Mouse (Mus musculus) retina, postnatal 7 days (tissue): ENCODE data around the gene Slco3a1.
A peak's percentile ranks its signal among the peaks of the same experiment; 100 is the strongest.
"Not testable (repeated sequence)": the region's sequence is repeated elsewhere in the genome, so short reads cannot be mapped to it uniquely, and the experiment has no call there.

ENCODE experiments used
- DNase-seq: peaks from one replicate; pipeline ENCODE4 v3.0.0-alpha.2; 2012; ENCODE audit warnings: low read depth, low spot score

The Slco3a1 gene

DNA sequence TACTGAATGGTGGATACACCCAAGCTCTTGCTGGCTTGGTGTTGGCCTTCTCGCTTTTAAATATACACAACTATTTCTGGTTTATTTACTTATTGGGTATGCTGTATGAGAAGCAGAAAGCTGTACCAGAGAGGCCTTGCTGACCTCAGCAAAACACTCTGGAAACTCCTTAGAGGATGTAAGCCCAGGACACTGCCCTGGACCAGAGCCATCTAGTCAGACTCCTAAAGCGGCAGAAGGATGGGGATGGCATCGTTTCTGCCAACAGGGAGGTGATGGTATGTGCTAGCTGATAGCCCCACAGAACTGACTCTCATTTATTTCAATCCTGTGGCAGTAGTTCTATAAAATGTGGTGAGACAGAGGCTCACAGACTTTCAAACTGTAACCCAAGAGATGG is 125.3 kb downstream of the Slco3a1 start:
- no peak for DNase-seq

DNA sequence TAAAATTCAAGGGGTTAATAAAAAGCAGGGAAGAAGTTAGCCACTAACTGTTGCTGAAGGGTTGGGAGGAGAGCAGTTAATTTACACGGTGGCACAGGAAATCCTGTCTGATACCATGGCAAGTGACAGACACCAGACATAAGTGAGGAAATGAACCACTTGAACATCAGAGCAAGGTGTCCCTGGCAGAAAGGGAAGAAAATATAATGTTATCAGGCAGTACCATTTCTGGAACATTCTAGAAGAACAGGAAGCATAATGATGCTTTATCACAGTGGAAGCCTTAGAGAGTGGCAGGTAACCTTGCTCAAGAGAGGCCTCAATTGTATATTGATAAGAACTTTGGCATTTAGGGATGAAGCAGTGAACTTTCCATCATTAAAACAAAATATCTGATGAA is 127.4 kb downstream of the Slco3a1 start:
- no peak for DNase-seq

DNA sequence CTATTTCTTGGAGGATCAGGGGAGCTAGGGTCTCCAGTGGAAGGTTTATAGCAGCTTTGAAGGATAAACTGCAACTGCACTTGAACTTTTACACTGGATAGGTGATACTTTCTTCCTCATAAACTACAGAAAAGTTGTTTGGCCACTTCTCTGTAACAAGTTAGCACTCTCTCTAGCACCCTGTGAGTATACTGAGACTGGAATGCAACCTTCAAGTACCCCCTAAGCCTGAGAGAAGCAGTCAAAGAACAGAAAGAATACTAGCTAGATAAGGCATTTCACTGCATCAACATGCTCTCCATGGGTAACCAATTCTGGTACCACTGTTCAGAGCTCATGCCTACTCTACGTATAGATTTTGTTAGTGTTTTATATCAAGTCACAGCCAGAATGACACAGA is 128.6 kb downstream of the Slco3a1 start:
- DNase-seq, result no peak

DNA sequence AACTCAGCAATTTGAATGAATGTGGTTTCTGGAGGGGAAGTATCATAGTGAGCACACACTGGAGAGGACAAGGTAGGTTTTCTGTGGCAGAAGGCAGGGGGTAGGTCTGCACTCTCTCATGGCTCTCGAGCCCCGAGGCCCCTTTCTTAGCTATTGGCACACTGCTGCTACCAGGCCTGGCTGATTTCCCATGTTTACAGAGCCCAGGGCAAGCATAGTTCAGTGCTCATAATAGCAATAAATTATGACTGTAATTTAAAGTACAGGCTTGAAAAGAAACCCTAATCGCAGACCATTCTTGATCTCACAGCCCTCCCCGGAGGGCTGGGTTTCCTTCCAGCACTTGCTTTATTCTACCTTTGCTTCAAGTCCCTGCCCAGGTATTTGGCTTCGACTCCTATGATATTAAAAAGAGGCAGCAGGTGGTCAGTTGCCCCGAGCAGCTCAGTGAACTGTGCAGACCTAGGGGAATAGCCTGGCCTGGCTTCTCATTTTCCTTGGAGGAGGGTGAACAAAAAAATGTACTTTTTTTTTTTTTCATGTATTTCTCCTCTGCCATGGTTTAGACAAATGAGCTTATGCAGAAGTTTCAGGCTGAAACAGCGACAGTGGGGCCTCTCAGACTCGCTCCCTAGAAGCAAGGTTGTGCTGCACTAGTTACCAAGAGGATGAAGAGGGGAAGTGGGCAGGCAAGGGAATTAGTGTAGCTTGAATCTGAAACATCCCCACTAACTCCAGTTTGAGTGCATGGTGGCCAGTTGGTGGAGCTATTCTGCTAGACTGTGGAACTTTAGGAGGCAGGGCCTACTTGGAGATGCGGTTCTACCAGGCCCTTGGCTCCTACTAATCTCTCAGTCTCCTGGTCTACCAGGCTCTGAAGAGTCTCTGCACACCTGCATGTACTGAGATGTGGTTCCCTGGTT is 130.4 kb downstream of the Slco3a1 start:
- no peak for DNase-seq

DNA sequence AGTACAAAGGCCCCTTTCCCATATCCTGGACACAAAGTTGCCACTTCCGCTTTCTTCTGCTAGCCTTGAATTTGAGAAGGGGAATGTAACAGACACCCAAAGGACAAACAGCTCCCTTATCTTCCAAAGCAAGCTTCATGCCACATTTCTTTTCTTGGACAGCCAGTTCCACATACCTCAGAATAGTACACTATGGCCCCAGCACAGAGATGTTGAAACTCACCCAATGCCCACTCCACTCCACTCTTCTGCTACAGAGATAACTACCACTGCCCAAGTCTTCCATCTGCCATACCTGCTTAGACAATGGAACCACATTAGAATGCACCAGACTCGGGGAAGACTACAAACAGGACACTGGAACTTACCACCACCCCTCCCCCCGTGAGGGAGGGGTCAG is 131.3 kb downstream of the Slco3a1 start:
- no peak for DNase-seq

DNA sequence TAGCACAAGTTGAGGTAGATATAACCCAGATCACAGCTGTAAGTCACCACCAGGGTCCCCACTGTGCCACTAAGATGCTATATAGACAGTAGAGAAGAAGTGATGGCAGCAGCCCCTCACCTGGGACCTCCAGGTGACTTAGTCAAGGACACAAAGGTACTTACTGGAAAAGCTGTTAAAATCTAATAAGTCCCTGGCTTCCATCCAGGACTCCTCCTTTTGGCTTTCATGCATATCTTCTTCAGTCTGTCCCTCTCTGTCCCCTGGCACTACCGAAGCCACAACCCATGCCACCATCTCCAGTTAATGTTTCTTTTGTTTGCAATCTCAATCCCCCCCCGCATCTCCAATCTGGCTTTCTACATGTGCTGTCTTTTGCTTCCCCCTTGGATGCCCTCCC is 131.8 kb downstream of the Slco3a1 start:
- DNase-seq, result no peak

DNA sequence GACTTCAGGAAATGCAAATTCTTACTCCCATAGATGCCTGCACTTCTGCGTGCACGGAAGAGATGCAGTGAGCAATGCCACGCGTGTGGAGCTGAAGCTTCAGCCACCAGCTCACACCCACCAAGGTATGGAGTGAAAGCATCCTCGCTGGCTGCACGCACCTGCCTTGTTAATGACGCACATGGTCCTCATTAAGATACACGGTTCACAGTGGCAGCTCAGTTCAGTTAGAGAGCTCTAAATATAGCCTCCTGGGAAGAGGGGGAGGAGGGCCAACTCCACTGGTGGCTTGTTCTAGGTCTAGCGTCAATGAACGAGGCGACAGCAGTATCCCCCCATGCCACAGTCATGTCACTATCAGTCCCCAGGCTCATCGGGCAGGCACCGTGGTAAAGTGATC is 132.6 kb downstream of the Slco3a1 start:
- no peak for DNase-seq

DNA sequence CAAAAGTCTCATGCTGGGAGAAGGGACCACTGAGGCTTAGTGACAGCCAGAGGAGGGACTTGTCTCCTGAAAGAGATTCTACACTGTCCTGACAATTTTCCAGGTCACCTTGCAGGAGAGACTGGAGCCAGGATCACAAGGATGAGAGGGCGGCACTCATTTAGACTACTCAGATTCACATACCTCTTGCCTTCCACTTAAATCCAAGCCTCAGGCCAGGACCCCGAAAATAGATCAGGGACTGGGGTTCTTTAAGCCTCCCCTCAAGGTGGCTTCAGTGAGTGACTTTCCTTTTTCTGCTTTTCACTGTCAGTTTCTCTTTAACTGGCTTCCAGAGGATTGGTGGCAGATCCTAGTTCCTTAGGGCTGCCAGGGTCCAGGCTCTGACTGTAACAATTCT is 133.0 kb downstream of the Slco3a1 start:
- DNase-seq, result no peak

DNA sequence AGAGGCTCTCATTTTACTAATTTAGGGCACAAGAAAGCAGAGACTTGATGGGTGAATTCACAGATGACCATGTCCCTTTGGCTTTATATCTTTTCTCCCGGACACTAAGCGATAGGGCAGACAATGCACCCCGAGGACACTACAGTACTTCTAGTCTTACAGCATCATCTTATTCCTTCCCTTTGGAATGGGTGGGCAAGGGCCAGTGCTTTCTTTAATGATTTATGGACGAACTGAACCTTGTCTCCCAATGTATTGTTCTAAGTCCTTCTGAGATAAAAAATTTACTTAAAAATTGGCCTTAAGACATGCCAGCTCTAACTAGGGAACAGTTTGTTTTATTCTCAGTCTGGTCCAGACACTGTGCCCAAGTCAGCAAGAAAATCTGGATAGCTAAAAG is 134.9 kb downstream of the Slco3a1 start:
- DNase-seq, result no peak

DNA sequence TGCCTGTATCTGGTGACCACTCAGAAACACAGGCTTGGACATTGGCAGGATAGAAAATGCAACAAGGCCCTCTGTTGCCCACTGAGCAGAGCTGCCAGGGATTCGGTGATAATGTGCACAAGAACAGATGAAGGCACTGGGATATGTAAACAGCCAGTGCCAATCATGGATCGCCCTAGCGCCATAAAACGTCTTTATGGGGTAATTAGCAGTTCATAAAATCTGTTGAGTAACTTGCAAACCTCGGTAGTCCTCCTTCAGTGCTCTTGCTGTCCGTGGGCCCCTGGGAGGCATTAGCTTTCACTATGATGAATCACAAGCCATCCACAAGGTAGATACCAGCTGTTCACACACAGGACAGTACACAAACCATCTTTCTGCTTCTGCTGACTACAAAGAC is 137.6 kb downstream of the Slco3a1 start:
- DNase-seq, result no peak

DNA sequence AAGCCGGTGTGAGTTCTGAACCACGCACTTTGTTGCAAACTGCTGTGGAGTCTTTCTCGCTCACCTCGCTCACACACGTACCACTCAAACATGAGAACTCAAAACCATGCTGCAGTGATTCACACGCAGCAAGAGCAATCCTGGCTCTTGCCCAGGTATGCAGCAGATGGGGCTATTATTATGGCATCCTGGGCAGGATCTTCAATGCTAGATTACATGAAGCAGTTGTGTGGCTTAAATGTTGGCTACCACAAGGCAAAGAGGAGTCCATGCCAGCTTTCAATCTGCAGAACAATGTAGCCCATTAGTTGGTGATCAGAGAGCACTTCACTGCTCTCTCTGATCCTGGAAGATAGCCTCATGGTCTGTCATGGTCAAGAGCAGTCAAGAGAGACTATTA is 139.3 kb downstream of the Slco3a1 start:
- no peak for DNase-seq

DNA sequence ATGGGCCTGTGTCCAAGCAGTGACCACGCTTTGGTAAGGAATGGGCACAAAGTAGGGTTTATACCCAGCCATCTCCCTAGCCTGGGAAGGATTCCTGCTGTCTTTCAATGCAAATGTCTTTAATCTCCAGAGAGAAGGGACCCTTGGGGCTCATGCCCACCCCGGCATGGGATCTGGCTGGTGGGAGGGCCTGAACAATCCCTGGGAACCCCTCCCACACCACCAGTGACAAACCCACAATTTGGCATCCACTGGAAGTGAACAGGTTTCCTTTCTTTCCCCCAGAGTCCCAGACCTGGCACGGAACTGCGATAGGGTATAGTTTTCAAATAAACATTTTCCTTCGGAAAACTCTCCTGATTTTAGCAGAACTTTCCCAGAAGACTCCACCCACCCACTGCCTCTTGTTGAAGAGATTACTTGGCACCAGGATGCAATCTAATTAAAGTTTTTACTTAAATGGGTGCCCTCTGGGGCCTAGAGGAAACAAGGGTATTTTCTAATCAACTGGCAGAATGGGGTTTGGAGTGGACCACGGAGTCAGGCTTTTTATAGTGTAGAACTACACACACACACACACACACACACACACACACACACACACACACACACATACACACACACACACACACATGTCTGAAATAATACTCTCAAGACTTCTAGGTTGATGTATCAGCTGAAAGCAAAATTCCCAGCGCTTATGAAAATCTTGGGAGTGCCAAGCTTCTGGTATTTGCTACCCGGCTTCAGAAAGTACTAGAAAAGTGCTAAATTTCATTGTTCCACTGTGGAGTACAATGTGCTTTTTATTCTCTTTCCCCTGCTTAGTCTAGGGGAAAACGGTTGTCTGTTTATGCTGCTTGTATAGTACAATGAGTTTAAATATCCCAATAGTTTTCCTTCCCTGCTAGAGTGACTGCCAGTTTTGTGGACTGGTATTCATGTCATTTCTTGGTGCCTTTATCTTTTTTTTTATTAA is 140.6 kb downstream of the Slco3a1 start:
- no peak for DNase-seq

DNA sequence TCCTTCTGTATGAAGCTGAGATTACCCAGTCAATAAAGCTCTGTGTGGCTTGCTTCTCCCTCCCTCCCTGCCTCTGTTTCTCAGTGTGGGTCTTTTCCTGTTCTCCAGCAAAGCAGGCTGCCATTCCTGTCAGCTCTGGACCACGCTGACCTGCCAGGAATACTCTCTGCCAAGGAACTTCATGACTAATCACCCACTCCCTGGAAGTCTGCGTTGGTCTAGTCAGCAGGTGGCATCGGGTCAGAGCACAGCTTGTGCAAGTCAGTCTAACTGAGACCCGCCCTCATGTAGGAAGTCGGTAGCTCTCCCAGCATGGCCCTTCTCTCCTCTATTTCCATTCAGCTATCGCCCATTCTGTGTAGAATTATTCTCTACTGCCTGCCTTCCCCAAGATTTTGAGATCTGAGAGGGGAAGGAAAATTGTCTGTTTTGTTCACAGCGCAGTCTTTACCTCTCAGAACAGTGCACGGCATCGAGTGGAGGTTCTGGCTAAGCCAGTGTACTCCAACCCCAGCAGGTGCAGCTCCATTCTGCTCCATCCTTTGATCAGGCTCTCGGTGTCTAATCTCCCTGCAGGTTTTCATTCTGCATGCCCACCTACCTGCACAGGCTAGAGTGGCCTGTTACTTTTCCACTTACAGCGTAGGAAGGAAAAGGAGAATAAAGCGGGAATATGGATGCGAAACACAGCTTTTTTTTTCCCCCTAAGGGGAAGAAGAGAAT is 145.8 kb downstream of the Slco3a1 start:
- no peak for DNase-seq

DNA sequence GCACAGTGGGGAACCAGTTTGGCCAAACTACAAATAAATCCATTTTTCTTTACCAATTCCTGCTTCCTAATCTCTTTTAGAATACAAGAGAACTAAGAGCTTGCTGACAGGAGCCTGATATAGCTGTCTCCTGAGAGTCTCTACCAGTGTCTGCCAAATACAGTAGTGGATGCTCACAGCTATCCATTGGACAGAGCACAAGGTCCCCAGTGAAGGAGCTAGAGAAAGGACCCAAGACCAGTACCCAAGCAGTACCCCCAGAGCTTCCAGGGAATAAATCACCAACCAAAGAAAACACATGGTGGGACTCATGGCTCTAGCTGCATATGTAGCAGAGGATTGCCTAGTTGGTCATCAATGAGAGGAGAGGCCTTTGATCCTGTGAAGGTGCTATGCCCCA is 146.7 kb downstream of the Slco3a1 start:
- DNase-seq, result not testable (repeated sequence)

DNA sequence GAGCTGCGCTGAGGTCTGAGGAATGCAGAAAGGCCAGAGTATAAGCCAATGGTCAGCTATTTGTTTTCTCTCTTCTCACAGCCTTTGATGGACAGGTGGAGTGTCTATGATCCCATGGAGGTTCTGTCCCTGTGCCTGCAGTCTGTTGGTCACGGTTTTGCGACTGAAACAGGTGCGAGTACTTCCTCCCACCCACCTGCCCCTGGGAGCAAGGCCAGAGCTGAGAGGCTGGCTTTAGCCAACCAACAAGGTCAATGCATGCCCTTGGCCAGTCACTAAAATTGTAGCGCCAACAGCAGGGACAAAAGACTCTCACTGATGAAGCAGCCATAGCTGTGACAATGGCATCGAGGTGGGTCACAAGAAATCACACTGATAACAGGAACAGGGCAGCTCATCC is 154.9 kb downstream of the Slco3a1 start:
- DNase-seq, result no peak

DNA sequence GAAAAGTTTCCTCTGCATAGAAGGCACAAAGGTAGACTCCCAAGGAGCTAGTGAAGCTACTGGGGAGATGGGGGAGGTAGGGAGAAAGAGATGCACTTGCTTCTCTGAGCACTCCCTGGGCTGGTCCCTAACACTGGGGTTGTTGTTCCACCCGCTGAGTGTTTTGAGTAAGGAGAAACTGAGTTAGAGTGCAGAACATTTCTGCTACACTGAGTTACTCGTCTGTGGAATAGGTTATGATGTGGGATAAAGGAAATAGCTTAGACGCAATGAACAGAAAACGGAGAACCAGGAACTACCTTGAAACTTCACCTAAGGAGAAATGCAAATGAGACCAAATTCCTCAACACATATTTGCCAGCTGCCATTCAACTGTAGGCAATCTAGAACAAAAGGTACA is 155.4 kb downstream of the Slco3a1 start:
- no peak for DNase-seq

DNA sequence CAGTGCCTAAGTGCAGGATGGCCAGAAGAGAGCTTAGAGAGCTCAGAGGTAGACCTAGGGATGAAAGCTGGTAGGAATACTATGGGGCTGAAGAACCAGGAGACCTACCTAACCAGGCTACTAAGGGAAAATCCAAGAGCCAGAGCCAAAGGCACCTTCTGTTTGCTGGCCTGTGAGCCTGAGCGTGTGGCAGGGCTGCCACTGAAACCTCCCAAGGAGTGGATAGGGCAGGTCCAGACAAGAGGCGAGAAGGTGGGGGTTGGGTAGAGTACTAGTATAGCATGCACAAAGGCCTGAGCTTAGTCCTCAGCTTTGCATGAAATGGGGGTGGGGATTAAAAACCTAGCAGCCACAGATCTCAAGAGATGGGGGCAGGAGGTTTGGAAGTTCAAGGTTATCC is 156.3 kb downstream of the Slco3a1 start:
- no peak for DNase-seq

DNA sequence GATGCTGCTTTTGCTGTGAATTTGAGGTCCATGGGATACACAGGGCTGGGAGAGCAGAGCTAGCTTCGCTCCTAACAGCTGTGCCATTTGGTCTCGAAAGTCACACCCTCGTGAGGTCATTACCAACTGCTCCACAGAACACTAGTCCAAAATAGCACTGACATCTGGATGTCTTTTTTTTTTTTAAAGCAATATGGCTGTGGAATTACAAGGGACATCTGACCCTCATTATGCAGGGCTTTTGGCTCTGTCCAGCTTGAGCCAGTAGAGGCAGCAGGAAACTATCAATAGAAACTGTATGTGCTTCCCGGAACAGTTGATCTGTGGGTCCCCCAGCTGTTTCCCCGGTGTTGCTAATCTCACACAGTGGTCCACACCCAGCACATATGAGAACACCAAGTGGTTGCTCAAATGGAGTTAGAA is 163.1 kb downstream of the Slco3a1 start:
- no peak for DNase-seq

DNA sequence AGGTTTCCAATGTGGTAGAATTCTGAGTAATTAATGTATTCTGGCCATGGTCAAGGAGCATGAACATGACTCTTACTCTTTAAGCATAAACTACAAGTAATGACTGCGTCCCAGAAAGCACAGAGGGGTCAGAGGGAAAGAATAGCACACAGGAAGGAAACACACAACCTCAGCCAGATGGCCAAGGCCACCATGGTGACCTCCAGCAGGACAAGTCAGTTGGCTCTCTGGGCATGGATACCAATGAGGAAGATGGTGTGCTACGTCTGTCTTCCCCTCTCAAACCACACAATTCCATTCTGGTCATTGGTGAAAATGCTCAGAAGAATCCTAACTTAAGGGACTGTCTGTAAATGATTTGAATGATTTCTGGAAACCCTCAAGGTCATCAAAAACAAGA is 165.0 kb downstream of the Slco3a1 start:
- DNase-seq, result no peak

DNA sequence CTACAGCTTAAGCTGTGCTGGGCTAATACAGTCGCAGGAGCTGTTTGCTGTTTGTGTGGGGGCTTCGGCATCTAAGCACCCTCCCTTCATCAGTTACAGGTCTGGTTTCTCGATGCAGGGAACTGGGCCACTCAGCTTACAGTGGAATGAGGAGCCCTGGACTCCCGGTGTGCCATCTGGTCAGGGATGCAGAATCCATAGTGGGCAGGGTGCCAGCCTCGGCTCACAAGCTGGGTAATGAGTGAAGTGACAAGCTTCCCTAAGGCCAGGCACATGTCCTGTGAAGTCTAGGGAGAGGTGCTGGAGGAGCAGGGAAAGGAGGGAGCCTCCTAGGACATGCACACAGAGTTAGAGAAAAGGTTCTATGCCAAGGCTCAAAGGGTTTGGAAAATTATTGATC is 168.3 kb downstream of the Slco3a1 start:
- DNase-seq, result peak; percentile 71

DNA sequence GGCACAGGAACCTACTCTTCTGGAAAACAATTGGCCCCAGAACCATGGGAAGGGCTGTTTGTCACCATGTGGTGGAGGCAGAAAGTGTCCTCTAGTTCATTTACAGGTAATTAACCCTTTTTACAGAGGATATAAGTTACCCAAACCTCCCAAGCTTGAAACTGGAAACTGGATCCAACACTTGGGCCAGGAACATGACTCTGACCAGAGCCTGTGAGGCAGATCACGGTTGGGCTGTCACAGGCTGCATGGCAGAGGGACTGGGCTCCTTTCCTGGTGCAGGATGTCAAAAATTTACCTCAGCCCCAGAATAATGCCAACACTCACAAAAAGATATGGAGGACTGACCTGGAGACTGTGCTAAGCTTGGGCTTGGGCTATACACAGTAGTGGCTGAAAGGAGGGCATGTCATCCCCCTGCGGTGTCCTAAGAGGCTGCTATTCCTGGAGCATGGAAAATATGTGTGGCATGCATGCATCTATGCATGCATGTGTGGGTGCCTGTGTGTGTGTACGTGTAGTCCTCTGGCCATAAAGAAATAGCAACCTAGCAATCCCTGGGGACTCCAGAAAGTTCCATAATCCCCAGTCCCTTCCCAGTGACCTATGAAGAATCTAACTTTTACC is 171.4 kb downstream of the Slco3a1 start:
- no peak for DNase-seq
